Mouse (Mus musculus) kidney, postnatal 0 days (tissue): ENCODE data around the gene Skida1. TPM values are rescaled to one million over a fixed set of nuclear protein-coding genes. Genes with fewer than 3 reads are reported as not detected.

ENCODE experiments used
- ATAC-seq: fragments of 200-750 bp; cut with Nextera tagmentation; replicated peaks from 2 replicates; pipeline ENCODE4 v1.8.0; 2017; ENCODE audit warnings: low read depth, moderate number of reproducible peaks, moderate TSS enrichment, moderate library complexity; ENCODE audit not compliant: low FRiP score
- DNase-seq: peaks from one replicate; pipeline ENCODE4 v3.0.0-alpha.2; 2016; ENCODE audit warnings: low spot score
- H3K27ac ChIP-seq: fragments of 300-500 bp; sonication (generic); 2 replicates; pipeline ENCODE4 v1.5.1; 2014; ENCODE audit warnings: mild to moderate bottlenecking
- H3K27me3 ChIP-seq: fragments of 300-500 bp; sonication (generic); 2 replicates; pipeline ENCODE4 v1.6.1; 2014; ENCODE audit warnings: low read length, mixed read lengths; ENCODE audit not compliant: insufficient read depth
- H3K36me3 ChIP-seq: fragments of 300-500 bp; sonication (generic); 2 replicates; pipeline ENCODE4 v1.6.1; 2014; ENCODE audit warnings: low read length, mixed read lengths; ENCODE audit not compliant: insufficient read depth
- H3K4me1 ChIP-seq: fragments of 300-500 bp; sonication (generic); replicated peaks from 2 replicates; pipeline ENCODE4 v1.6.1; 2014; ENCODE audit warnings: antibody characterized with exemption, low read length, mixed read lengths; ENCODE audit not compliant: insufficient read depth
- H3K4me2 ChIP-seq: fragments of 300-500 bp; sonication (generic); 2 replicates; pipeline ENCODE4 v1.6.1; 2014; ENCODE audit warnings: mild to moderate bottlenecking, low read length, moderate library complexity, mixed read lengths
- H3K4me3 ChIP-seq: fragments of 300-500 bp; sonication (generic); replicated peaks from 2 replicates; pipeline ENCODE4 v1.5.1; 2014; ENCODE audit warnings: low read depth, low read length
- H3K9ac ChIP-seq: fragments of 300-500 bp; sonication (generic); 2 replicates; pipeline ENCODE4 v1.6.1; 2014; ENCODE audit warnings: low read depth, low read length
- H3K9me3 ChIP-seq: fragments of 300-500 bp; sonication (generic); replicated peaks from 2 replicates; pipeline ENCODE4 v1.6.1; 2016; ENCODE audit warnings: low read length, inconsistent platforms, mixed read lengths
- CTCF ChIP-seq: IDR thresholded peaks from 2 replicates; pipeline ENCODE4 v1.5.1; 2016; ENCODE audit warnings: antibody characterized with exemption, low read depth, mild to moderate bottlenecking, moderate library complexity
- WGBS: fragments of 180-500 bp; shearing (Covaris S2); extraction: QIAGEN DNeasy Blood & Tissue Kit; methylation state at CpG from one replicate; pipeline ENCODE4 v1.1.7; 2014; 5-methylcytosine and 5-hydroxymethylcytosine counted together
- polyA plus RNA-seq: library from polyadenylated mRNA; unstranded; fragments of >200 nt; fragmentation: Nextera tagmentation; extraction: Ambion mirVana; gene quantifications from 2 replicates; pipeline ENCODE4 v1.2.1, GENCODE M21; 2015

Skida1 gene
- polyA plus RNA-seq, 1 experiment from 2014 or later, result 7.8 TPM

DNA sequence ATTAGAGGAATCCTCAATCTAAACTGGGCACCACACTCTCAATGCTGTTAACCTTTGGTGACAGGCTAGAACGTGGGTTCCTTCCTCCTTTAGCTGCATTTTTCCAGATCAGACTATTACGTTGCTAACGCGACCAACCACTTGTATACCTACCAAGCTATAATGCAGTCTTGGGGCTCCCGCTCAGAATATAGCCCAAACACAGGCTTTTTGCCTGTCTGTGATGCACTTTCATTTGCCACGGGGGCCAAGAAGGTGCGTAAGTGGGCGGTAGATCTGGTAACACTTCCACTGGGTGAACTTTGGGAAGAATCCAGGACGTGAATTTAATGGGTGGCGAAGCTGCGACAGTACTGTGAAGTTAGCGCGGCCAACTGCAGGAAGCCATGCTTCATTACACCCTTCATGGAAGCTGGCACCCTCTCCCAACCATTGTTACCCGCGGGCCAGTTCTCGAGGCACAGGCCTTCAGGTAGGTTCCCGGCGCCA, 15.0 kb upstream of the Skida1 start:
- H3K4me1 ChIP-seq, result peaks cover 6% of the 10 kb centered on the region; the same call in 1 of the 2 replicates
- DNase-seq, result peak; percentile 86
- H3K4me2 ChIP-seq, result peak overlapping the region; percentile 83
- H3K36me3 ChIP-seq, result no peaks in the 10 kb centered on the region
- peak overlapping the region; percentile 98 for H3K9ac ChIP-seq
- TF ChIP-seq CTCF, result no peak; the same call in 1 of the 2 replicates
- peak; percentile 60 for ATAC-seq
- under 1% methylated on average over 18 of the region's 18 CpGs for WGBS
- H3K9me3 ChIP-seq, result no peaks in the 10 kb centered on the region
- peak overlapping the region; percentile 94 for H3K4me3 ChIP-seq
- no peaks in the 10 kb centered on the region for H3K27me3 ChIP-seq
- peak overlapping the region; percentile 100 for H3K27ac ChIP-seq

DNA sequence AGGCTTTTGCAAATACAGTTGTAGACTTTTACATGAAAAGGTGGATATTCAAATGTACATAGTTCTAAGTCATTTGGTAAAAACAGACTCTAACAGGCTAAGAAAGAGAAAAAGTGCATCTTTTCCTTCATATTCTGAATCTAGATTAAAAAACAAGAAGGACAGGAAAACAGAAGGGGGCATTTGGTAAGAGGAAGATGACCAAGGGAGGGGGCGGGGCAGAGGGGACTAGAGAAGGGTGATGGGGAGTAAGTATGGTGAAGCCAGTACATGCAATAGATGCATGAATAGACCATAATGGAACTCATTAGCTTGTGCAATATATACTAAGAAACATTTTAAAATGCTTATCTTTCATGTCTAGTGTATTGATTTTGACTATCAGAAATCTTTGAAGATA, 11.5 kb upstream of the Skida1 start:
- no peak overlapping the region for H3K27ac ChIP-seq
- ATAC-seq, result no peak
- H3K4me2 ChIP-seq, result no peak overlapping the region
- no peak for DNase-seq
- no peak for TF ChIP-seq CTCF
- no peaks in the 10 kb centered on the region for H3K27me3 ChIP-seq
- H3K4me1 ChIP-seq, result no peaks in the 10 kb centered on the region
- 94% methylated on average over 1 of the region's 1 CpGs for WGBS
- no peak overlapping the region for H3K9ac ChIP-seq
- H3K36me3 ChIP-seq, result no peaks in the 10 kb centered on the region
- no peak overlapping the region for H3K4me3 ChIP-seq
- H3K9me3 ChIP-seq, result no peaks in the 10 kb centered on the region

DNA sequence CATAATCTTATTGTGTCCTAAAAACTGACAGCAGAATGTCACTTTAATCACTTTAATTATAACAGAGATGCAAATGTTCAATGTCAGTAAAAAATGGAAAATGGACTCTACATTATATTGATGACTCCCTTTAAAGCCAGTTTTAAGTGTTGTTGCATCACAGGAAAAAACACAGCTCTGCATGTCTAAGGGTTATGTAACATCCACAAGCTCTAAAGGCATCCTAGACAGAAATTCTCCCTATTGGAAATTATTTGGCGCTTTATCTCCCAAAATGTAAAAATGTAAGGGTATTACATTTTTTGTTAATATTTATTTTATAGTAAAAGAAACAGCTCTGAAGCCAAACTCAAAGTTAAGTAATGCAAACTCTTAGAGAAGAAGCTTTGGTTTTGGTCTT, 11.0 kb upstream of the Skida1 start:
- no peak overlapping the region for H3K4me2 ChIP-seq
- no peak overlapping the region for H3K4me3 ChIP-seq
- H3K36me3 ChIP-seq, result no peaks in the 10 kb centered on the region
- no peak overlapping the region for H3K27ac ChIP-seq
- WGBS, result 95% methylated on average over 1 of the region's 1 CpGs
- TF ChIP-seq CTCF, result no peak
- no peaks in the 10 kb centered on the region for H3K4me1 ChIP-seq
- no peak for ATAC-seq
- H3K27me3 ChIP-seq, result no peaks in the 10 kb centered on the region
- no peak overlapping the region for H3K9ac ChIP-seq
- H3K9me3 ChIP-seq, result no peaks in the 10 kb centered on the region
- DNase-seq, result no peak

GRCm38 (mm10) chr2:18059063-18059462, 10.2 kb upstream of the Skida1 start:
- WGBS, result 61% methylated on average over 2 of the region's 2 CpGs
- Histone ChIP-seq H3K36me3 (no peaks in the 10 kb centered on the region), H3K9me3 (no peaks in the 10 kb centered on the region), H3K27me3 (no peaks in the 10 kb centered on the region), H3K4me3 (no peak overlapping the region), H3K27ac (no peak overlapping the region), H3K4me1 (0 out of 2 replicates have a peak, but pooled peaks cover under 1% of the 10 kb centered on the region), H3K9ac (no peak overlapping the region), H3K4me2 (no peak overlapping the region)
- no peak for TF ChIP-seq CTCF
- DNase-seq, result no peak
- no peak for ATAC-seq

GRCm38 (mm10) chr2:18058146-18058708, 9.4 kb upstream of the Skida1 start:
- WGBS, result 32% methylated on average over 9 of the region's 9 CpGs

DNA sequence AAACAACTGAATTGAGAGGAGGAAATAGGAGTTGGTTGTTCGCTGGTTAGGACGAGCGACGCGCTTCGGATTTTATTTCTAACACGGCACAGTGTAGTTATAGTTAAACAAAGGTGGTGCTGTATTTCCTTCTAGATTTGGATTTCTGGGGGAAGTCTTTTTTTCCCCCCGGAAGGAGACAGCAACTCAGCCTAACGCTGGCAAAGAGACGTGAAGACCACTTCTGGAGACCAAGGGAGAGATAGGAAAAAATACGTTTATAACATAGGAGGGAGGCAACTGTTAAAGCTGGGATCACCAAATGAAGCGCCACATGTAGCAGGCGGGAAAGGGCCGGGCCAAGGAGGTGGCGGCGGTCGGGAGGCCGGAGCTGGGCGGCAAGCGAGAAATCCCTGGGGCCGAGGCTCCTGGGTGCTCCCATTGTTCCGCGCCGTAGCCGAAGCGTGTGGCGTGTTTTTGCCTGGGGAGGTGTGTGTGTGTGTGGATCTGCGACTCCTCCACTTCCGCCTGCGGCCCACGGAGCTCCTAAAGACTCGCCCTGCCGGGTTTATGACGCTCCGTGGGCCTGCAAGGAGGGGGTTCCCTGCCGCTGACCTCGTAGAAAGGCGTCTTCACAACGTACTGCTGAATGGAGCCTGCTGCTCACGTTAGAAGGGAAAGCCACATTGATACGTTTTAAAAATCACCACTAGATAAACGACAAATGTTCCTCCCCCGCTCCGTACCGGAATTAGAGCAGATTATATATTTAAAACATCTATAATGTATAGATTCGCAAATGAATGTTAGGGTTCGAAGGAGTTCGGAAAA, 8.7 kb upstream of the Skida1 start:
- H3K9ac ChIP-seq, result peak overlapping the region; percentile 85
- WGBS, result under 1% methylated on average over 48 of the region's 48 CpGs
- H3K4me3 ChIP-seq, result peak overlapping the region; percentile 57
- H3K27ac ChIP-seq, result peak overlapping the region; percentile 99
- no peaks in the 10 kb centered on the region for H3K27me3 ChIP-seq
- no peaks in the 10 kb centered on the region for H3K36me3 ChIP-seq
- no peaks in the 10 kb centered on the region for H3K9me3 ChIP-seq
- H3K4me2 ChIP-seq, result peak overlapping the region; percentile 84
- 0 out of 2 replicates have a peak, but pooled peaks cover 9% of the 10 kb centered on the region for H3K4me1 ChIP-seq
- DNase-seq (peak; percentile 80), ATAC-seq (no peak)
- TF ChIP-seq CTCF, result no peak

More at GRCm38 (mm10) chr2:18058146-18058708, 9.4 kb upstream of the Skida1 start:
- peak overlapping the region; percentile 84 for H3K4me2 ChIP-seq
- no peaks in the 10 kb centered on the region for H3K27me3 ChIP-seq
- H3K9me3 ChIP-seq, result no peaks in the 10 kb centered on the region
- DNase-seq, result no peak
- peak overlapping the region; percentile 85 for H3K9ac ChIP-seq
- 0 out of 2 replicates have a peak, but pooled peaks cover 9% of the 10 kb centered on the region for H3K4me1 ChIP-seq
- no peak for TF ChIP-seq CTCF
- peak overlapping the region; percentile 57 for H3K4me3 ChIP-seq
- peak overlapping the region; percentile 99 for H3K27ac ChIP-seq
- ATAC-seq, result no peak
- H3K36me3 ChIP-seq, result no peaks in the 10 kb centered on the region
